10 mouse cellular contexts compared by ENCODE assay signal in the genomic region with DNA sequence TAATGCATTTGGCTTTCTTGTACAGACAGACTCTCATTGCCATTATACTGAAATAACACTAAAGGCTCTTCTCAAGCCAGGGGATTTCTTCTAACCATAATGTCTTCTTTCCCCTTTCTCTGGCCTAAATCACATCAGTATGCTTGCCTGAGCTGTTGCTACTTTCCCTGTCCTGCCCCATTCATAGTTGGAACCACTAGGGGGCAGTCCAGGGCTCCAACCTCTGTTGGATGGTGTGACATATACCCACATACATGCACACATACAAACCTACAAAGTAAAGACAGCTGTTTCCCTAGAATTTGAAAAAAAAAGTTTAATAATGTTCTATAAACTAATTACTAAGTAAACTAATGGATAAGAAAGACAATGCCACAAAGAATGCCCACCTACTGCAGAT.
DNase-seq lines count a peak whose midpoint lies in the region; TF ChIP-seq lines count a peak whose summit lies in the region.
"Had no signal": no experiment of that assay in that cellular context is flagged by ENCODE, and none has a peak within 500 bp of the region (broad histone marks: within the 10 kb centered on the region; RNA-seq: fewer than 3 reads in every experiment).

No protein-coding gene starts in this region.

- TF ChIP-seq POLR2A in bone marrow, adult 2 months (IDR thresholded peaks at IDR 0.05; ENCODE audit: borderline replicate concordance, control insufficient read depth, low read depth, low read length), result no peak
- no peak for TF ChIP-seq POLR2A in thymus, adult 2 months (IDR thresholded peaks at IDR 0.05; ENCODE audit: control insufficient read depth, extremely low read depth, insufficient read depth, low read length, poor library complexity)

- H3K27ac ChIP-seq in bone marrow, adult 2 months (ENCODE audit: control insufficient read depth, insufficient read depth, low read depth, low read length, poor library complexity), result no peak overlapping the region
- no peak overlapping the region for H3K27ac ChIP-seq in thymus, adult 2 months (ENCODE audit: control insufficient read depth, insufficient read depth, low read length)

- DNase-seq in adrenal gland, adult (ENCODE audit: inconsistent age in 2 of 2, low spot score in 1 of 2), result peak; percentile 18 to 63
- DNase-seq in adrenal gland, postnatal 4 days (ENCODE audit: low spot score in 2 of 2), result no peak
- peak; percentile 23 for DNase-seq in left cerebral cortex, postnatal 4 days
- no peak for DNase-seq in left cerebral cortex, postnatal 36 days (ENCODE audit: low spot score in 2 of 2)
- DNase-seq in thymus, adult 2 months, result peak; percentile 58
- no peak for DNase-seq in layer of hippocampus, postnatal 10 days (ENCODE audit: low spot score in 2 of 2)
- DNase-seq in cerebellum, postnatal 25 days, result no peak
- DNase-seq: cerebellum, adult 11-12 months; retina, postnatal 1 day had no signal

- no peaks in the 10 kb centered on the region for H3K36me3 ChIP-seq in thymus, adult 2 months (ENCODE audit: control insufficient read depth, insufficient read depth, low read length)

- no peaks in the 10 kb centered on the region for H3K4me1 ChIP-seq in bone marrow, adult 2 months (ENCODE audit: control insufficient read depth, insufficient read depth, low read length)
- 0 out of 2 replicates have a peak, but pooled peaks cover 2% of the 10 kb centered on the region for H3K4me1 ChIP-seq in thymus, adult 2 months (replicated peaks; ENCODE audit: control insufficient read depth, insufficient read depth, low read length)

- H3K4me3 ChIP-seq in bone marrow, adult 2 months (replicated peaks; ENCODE audit: control insufficient read depth, low read depth, low read length), result no peak overlapping the region
- no peak overlapping the region for H3K4me3 ChIP-seq in thymus, adult 2 months (ENCODE audit: control insufficient read depth, insufficient read depth, low read length)

- intact Hi-C loops in left cerebral cortex, postnatal 4 days (cut with DNase I), result no loop called here
- intact Hi-C loops in left cerebral cortex, postnatal 36 days (cut with DNase I), result no loop called here

- H3K27me3 ChIP-seq in thymus, adult 2 months (ENCODE audit: control insufficient read depth, insufficient read depth, low read length), result no peaks in the 10 kb centered on the region

- TF ChIP-seq CTCF in bone marrow, adult 2 months (IDR thresholded peaks at IDR 0.05; ENCODE audit: control insufficient read depth, insufficient read depth, low read length), result peak; percentile 56
- no peak for TF ChIP-seq CTCF in thymus, adult 2 months (IDR thresholded peaks at IDR 0.05; ENCODE audit: borderline replicate concordance, control insufficient read depth, extremely low read depth, insufficient read depth, low read length, poor library complexity)

Comparison
In these comparisons a context has a peak if more than half of its experiments do, and no peak if none do; other contexts are left out.
1. DNase-seq: peak in adrenal gland, adult (2 of 2), left cerebral cortex, postnatal 4 days (single experiment) and thymus, adult 2 months (single experiment); none in adrenal gland, postnatal 4 days (0 of 2), left cerebral cortex, postnatal 36 days (0 of 2), layer of hippocampus, postnatal 10 days (0 of 2) and cerebellum, postnatal 25 days (0 of 2).